Comparison of ENCODE assay signal across 16 mouse cellular contexts in genomic region chr10:18068880-18069279, GRCm38 (mm10).
"Had no signal": no experiment of that assay in that cellular context is flagged by ENCODE, and none has a peak within 500 bp of the region (broad histone marks: within the 10 kb centered on the region; RNA-seq: fewer than 3 reads in every experiment).

No protein-coding gene starts in this region.

- ATAC-seq: lung, postnatal 0 days had no signal

- H3K9ac ChIP-seq: liver, embryonic 14.5 days; lung, embryonic 15.5 days; midbrain, embryonic 13.5 days; midbrain, embryonic 15.5 days; neural tube, embryonic 12.5 days had no signal

- H3K9me3 ChIP-seq: lung, embryonic 15.5 days; megakaryocyte, embryonic 14.5 days; midbrain, embryonic 13.5 days; midbrain, embryonic 15.5 days; neural tube, embryonic 12.5 days had no signal

- H3K4me3 ChIP-seq: lung, embryonic 15.5 days; megakaryocyte, embryonic 14.5 days; midbrain, embryonic 13.5 days; midbrain, embryonic 15.5 days; neural tube, embryonic 12.5 days had no signal

- H3K36me3 ChIP-seq: lung, embryonic 15.5 days; midbrain, embryonic 13.5 days; midbrain, embryonic 15.5 days; neural tube, embryonic 12.5 days had no signal

- H3K27ac ChIP-seq: liver, embryonic 14.5 days; lung, embryonic 15.5 days; macrophage; midbrain, embryonic 15.5 days; neural tube, embryonic 12.5 days had no signal

- H3K4me2 ChIP-seq: lung, embryonic 15.5 days; midbrain, embryonic 11.5 days; midbrain, embryonic 13.5 days; midbrain, embryonic 15.5 days; neural tube, embryonic 12.5 days had no signal

- DNase-seq: lung, adult 2 months; lung, postnatal 14 days; lung, postnatal 36 days; right cerebral cortex, postnatal 14 days; thymus, adult 18-20 months; thymus, postnatal 14 days; thymus, postnatal 36 days had no signal

- H3K27me3 ChIP-seq: lung, embryonic 15.5 days; megakaryocyte, embryonic 14.5 days; midbrain, embryonic 13.5 days; midbrain, embryonic 15.5 days; neural tube, embryonic 12.5 days had no signal
